Mouse (Mus musculus) lung, adult 2 months (tissue): Measurements from ENCODE around the gene Hemgn.

Experiments used
- CTCF ChIP-seq: fragments of 200-500 bp; IDR thresholded peaks from 2 replicates; pipeline ENCODE4 v1.5.1; 2011; ENCODE audit warnings: mild to moderate bottlenecking, low read length, control low read depth; ENCODE audit not compliant: insufficient read depth
- POLR2A ChIP-seq: fragments of 200-500 bp; IDR thresholded peaks from 2 replicates; pipeline ENCODE4 v1.6.1; 2011; ENCODE audit warnings: low read depth, mild to moderate bottlenecking, control low read depth, low read length, borderline replicate concordance; ENCODE audit errors: extremely low read depth

DNA sequence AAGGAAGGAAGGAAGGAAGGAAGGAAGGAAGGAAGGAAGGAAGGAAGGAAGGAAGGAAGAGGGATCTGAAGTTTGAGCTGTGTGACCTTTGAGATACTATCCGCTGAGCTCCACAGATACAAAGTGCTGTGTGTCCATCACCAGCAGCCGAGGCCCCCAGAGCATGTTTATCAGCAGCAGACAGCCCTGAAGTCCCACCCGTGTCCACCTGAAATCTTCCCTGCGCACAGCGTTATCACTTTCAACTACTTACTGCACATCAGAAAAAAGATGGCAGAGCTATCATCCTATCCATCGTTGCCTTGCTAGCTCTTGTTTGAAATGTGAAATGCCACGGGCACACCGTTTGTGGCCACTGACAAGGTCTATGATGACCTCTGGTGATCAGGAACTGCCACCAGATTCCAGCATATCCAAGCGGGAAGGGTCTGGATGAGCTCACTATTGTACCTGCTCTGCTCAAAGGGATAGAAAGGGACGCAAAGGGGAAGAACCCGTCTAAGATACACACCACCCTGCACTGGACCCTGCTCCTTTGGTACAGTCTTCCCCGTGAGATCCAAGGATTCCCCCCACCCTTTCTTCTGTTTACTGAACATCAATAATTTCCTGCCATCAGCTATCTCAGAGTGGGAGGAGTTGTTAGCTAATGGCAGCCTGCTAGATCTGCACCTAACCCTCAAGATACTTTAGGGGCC lies 19.2 kb upstream of the Hemgn start:
- TF ChIP-seq CTCF (no peak), POLR2A (no peak)
